Mouse (Mus musculus) induced T-regulatory cell, adult 2 months (primary cell): Measurements from ENCODE around the gene Slc35e2.

Experiments used
- DNase-seq: peaks from one replicate; pipeline ENCODE4 v3.0.0-alpha.2; 2012; ENCODE audit warnings: low read depth

Slc35e2 gene

DNA sequence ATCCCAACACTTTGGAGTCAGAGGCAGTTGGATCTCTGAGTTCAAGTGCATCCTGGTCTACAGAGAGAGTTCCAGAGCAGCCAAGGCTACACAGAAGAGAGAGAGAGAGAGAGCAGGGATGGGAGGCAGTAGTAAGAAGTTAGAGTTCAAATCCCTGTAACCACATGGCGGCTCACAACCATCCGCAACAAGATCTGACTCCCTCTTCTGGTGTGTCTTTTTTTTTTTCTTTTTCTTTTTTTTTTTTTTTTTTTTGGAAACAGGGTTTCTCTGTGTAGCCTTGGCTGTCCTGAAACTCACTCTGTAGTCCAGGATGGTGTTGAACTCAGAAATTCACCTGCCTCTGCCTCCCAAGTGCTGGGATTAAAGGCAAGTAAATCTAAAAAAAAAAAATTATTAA lies 70.9 kb downstream of the Slc35e2 start:
- DNase-seq: no peak
